Mouse (Mus musculus) kidney, postnatal 25 days (tissue): ENCODE data around the gene Cd180.

Experiments used
- DNase-seq, 2 experiments: peaks; one replicate each; pipeline ENCODE4 v3.0.0; 2021; ENCODE audit warnings: mixed read lengths in 2 of 2

Cd180 gene

GRCm38 (mm10) chr13:102744481-102745269 lies 51.3 kb downstream of the Cd180 start:
- peak; percentile 53 to 75 for DNase-seq

- no peak for DNase-seq
Observed at GRCm38 (mm10) chr13:102745270-102745600, 51.9 kb downstream of the Cd180 start.

- no peak for DNase-seq
Observed at GRCm38 (mm10) chr13:102745626-102746342, 52.4 kb downstream of the Cd180 start.

- no peak for DNase-seq
Observed at GRCm38 (mm10) chr13:102746803-102747561, 53.6 kb downstream of the Cd180 start.

- no peak for DNase-seq
Observed at GRCm38 (mm10) chr13:102749194-102749593, 55.8 kb downstream of the Cd180 start.

GRCm38 (mm10) chr13:102749891-102750290 lies 56.5 kb downstream of the Cd180 start:
- no peak for DNase-seq

- no peak for DNase-seq
Observed at GRCm38 (mm10) chr13:102753714-102754556, 60.6 kb downstream of the Cd180 start.

GRCm38 (mm10) chr13:102755124-102755523 lies 61.8 kb downstream of the Cd180 start:
- DNase-seq, result no peak

GRCm38 (mm10) chr13:102756071-102756470 lies 62.7 kb downstream of the Cd180 start:
- DNase-seq, result no peak

- DNase-seq, result no peak
Observed at GRCm38 (mm10) chr13:102758021-102758420, 64.7 kb downstream of the Cd180 start.

GRCm38 (mm10) chr13:102761410-102761809 lies 68.1 kb downstream of the Cd180 start:
- DNase-seq, result no peak

- DNase-seq, result no peak
Observed at GRCm38 (mm10) chr13:102762203-102762602, 68.8 kb downstream of the Cd180 start.

- DNase-seq, result no peak
Observed at GRCm38 (mm10) chr13:102764218-102764617, 70.9 kb downstream of the Cd180 start.

- DNase-seq, result no peak
Observed at GRCm38 (mm10) chr13:102765216-102765615, 71.9 kb downstream of the Cd180 start.

GRCm38 (mm10) chr13:102767110-102767509 lies 73.8 kb downstream of the Cd180 start:
- no peak for DNase-seq

- DNase-seq, result no peak
Observed at GRCm38 (mm10) chr13:102768512-102768911, 75.2 kb downstream of the Cd180 start.

- peak in 1 of 2 experiments; percentile 36 for DNase-seq
Observed at GRCm38 (mm10) chr13:102770194-102770593, 76.8 kb downstream of the Cd180 start.

GRCm38 (mm10) chr13:102773169-102773568 lies 79.8 kb downstream of the Cd180 start:
- DNase-seq, result no peak

- DNase-seq, result peak; percentile 27 to 45
Observed at GRCm38 (mm10) chr13:102774786-102775201, 81.4 kb downstream of the Cd180 start.

- peak in 1 of 2 experiments; percentile 57 for DNase-seq
Observed at GRCm38 (mm10) chr13:102775506-102775905, 82.1 kb downstream of the Cd180 start.

- no peak for DNase-seq
Observed at GRCm38 (mm10) chr13:102778859-102779258, 85.5 kb downstream of the Cd180 start.

- no peak for DNase-seq
Observed at GRCm38 (mm10) chr13:102779275-102779674, 85.9 kb downstream of the Cd180 start.
